Mouse (Mus musculus) kidney, adult 2 months (tissue): ENCODE data around the gene Gm45902. TPM values are rescaled to one million over a fixed set of nuclear protein-coding genes. Genes with fewer than 3 reads are reported as not detected.

Experiments
- DNase-seq: peaks from one replicate; pipeline ENCODE4 v3.0.0; 2021
- H3K27ac ChIP-seq: fragments of 200-500 bp; 2 replicates; pipeline ENCODE4 v1.5.1; 2012; ENCODE audit warnings: low read depth, low read length, control low read depth, inconsistent platforms; ENCODE audit not compliant: insufficient read depth
- H3K27me3 ChIP-seq: fragments of 200-500 bp; replicated peaks from 2 replicates; pipeline ENCODE4 v1.6.1; 2012; ENCODE audit warnings: mild to moderate bottlenecking, moderate library complexity, low read length, inconsistent platforms; ENCODE audit not compliant: control insufficient read depth, insufficient read depth
- H3K36me3 ChIP-seq: fragments of 200-500 bp; 2 replicates; pipeline ENCODE4 v1.6.1; 2012; ENCODE audit warnings: mild to moderate bottlenecking, moderate library complexity, low read length, inconsistent platforms; ENCODE audit not compliant: control insufficient read depth, insufficient read depth
- H3K4me1 ChIP-seq: fragments of 200-500 bp; 2 replicates; pipeline ENCODE4 v1.6.1; 2011; ENCODE audit warnings: low read length; ENCODE audit not compliant: control insufficient read depth, insufficient read depth
- H3K4me3 ChIP-seq: fragments of 200-500 bp; 2 replicates; pipeline ENCODE4 v1.5.1; 2011; ENCODE audit warnings: mild to moderate bottlenecking, low read depth, low read length, control low read depth; ENCODE audit not compliant: insufficient read depth
- CTCF ChIP-seq: fragments of 200-500 bp; conservative IDR thresholded peaks from 2 replicates; pipeline ENCODE4 v1.5.1; 2011; ENCODE audit warnings: low read depth, mild to moderate bottlenecking, control low read depth, low read length, moderate library complexity, mixed read lengths; ENCODE audit not compliant: insufficient read depth, insufficient read length
- POLR2A ChIP-seq: fragments of 200-500 bp; IDR thresholded peaks from one replicate; pipeline ENCODE4 v1.6.1; 2011; ENCODE audit warnings: low read depth, low read length, control low read depth
- WGBS: fragments of 180-500 bp; shearing (Covaris S2); methylation state at CpG from one replicate; pipeline ENCODE4 v1.1.7; 2018; 5-methylcytosine and 5-hydroxymethylcytosine counted together
- polyA plus RNA-seq: library from polyadenylated mRNA; depleted of rRNA; stranded (reverse); fragments of >200 nt; gene quantifications from 2 replicates; pipeline ENCODE4 v1.2.3, GENCODE M21; 2012; rRNA removed

Gene Gm45902
- polyA plus RNA-seq, 1 experiment = 0.72 TPM

GRCm38 (mm10) chr2:3474861-3475283 lies 37.7 kb downstream of the Gm45902 start, which contains the start of gene Suv39h2:
Suv39h2 (minus strand) TSS chr2:3475031.
- Histone ChIP-seq H3K27ac (peak within 1 kb of the TSS; percentile 69), H3K4me1 (peaks cover 4% of the 10 kb centered on the region; the same call in 1 of the 2 replicates), H3K4me3 (peak within 1 kb of the TSS; percentile 91), H3K27me3 (no peaks in the 10 kb centered on the region), H3K36me3 (no peaks in the 10 kb centered on the region)
- TF ChIP-seq CTCF (no peak), POLR2A (no peak)
- peak; percentile 98 for DNase-seq
- under 1% methylated on average over 42 of the region's 42 CpGs for WGBS

DNA sequence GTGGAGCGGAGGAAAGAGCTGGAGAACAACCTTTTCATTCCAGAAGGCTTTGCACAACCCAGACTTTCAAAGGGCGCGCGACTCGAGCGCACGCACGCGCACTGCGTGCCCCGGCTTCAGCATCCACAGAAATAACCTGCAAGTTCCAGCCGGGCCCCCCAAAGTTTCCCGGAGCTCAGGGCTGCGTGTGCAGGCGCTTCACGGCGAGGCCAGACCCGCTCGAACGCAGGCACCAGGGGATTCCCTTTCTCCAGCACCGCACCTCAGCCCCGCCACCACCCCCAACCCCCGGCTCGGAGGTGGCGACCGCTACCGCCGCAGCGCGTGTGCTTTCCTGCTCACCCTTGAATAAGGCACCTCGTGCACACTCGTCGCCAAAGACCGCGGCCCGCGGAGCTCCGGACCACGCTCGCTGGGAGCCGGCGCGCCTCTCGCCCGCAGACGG lies 38.2 kb downstream of the Gm45902 start:
- H3K4me3 ChIP-seq = peak overlapping the region; percentile 91
- peak; percentile 62 for DNase-seq
- H3K36me3 ChIP-seq = no peaks in the 10 kb centered on the region
- under 1% methylated on average over 46 of the region's 46 CpGs for WGBS
- peaks cover 4% of the 10 kb centered on the region; the same call in 1 of the 2 replicates for H3K4me1 ChIP-seq
- TF ChIP-seq POLR2A = no peak
- no peak for TF ChIP-seq CTCF
- H3K27me3 ChIP-seq = no peaks in the 10 kb centered on the region
- H3K27ac ChIP-seq = no peak overlapping the region

DNA sequence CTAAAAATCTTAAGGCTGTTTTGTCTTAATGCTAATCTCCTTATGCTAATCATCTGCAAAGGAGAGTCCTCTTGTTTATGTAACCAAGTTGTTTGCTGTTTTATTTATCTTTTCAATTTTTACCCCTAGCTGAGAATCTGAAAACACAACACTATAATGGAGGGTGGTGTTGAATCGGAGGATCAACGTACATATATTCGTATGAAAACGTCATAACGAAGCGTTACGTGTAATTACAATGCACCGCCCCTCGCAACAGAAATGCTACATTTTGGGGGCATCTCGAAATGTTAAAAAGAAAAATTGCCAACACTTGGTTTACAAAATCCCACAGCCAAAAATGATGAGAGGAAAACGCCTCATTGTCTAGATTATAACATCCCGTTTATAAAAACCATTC lies 38.7 kb downstream of the Gm45902 start:
- Histone ChIP-seq H3K4me1 (peaks cover 4% of the 10 kb centered on the region; the same call in 1 of the 2 replicates), H3K27me3 (no peaks in the 10 kb centered on the region), H3K4me3 (peak overlapping the region; percentile 91), H3K36me3 (no peaks in the 10 kb centered on the region), H3K27ac (no peak overlapping the region)
- 2% methylated on average over 12 of the region's 12 CpGs for WGBS
- TF ChIP-seq POLR2A (no peak), CTCF (no peak)
- DNase-seq = no peak

DNA sequence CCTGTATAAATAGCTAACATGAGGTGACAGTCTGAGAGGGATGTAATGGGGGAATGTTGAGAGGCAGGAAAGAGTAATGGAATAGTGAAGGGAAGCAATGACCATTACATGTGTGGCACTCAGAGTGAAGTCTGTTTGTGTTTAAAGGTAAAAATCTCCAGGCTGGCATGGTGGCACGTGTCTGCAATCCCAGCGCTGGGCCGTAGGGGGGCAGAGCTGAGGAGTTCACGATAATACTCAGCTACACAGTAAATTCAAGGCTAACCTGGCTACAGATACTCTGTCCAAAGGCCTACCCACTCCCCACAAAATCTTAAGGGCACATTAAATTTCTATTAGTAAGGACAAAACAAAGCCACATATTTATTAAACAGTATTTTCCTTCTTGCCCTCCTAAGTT lies 56.0 kb downstream of the Gm45902 start:
- H3K36me3 ChIP-seq = peaks cover 1% of the 10 kb centered on the region
- TF ChIP-seq CTCF (no peak), POLR2A (no peak)
- H3K27me3 ChIP-seq = no peaks in the 10 kb centered on the region
- no peak for DNase-seq
- H3K4me1 ChIP-seq = no peaks in the 10 kb centered on the region
- no peak overlapping the region for H3K27ac ChIP-seq
- 87% methylated on average over 4 of the region's 4 CpGs for WGBS
- no peak overlapping the region for H3K4me3 ChIP-seq

Other genes starting within 250 kb of the Gm45902 start
- 5.0 and 5.9 TPM in 2 replicates for gene Nmt2, start 228.6 kb downstream of the Gm45902 start, polyA plus RNA-seq
- 3.6 and 3.7 TPM in 2 replicates for gene Rpp38, start 180.1 kb downstream of the Gm45902 start, polyA plus RNA-seq
- not detected in 2 replicates for gene Acbd7, start 176.6 kb downstream of the Gm45902 start, polyA plus RNA-seq
- gene Olah, start 115.6 kb downstream of the Gm45902 start, polyA plus RNA-seq = not detected in 2 replicates
- 0.17 TPM in 1 of 2 replicates, not detected in the other for gene Meig1, start 90.1 kb downstream of the Gm45902 start, polyA plus RNA-seq
- gene Dclre1c, start 88.7 kb downstream of the Gm45902 start, polyA plus RNA-seq = 2.1 and 2.3 TPM in 2 replicates
- 0.16 and 0.22 TPM in 2 replicates for gene Suv39h2, start 37.8 kb downstream of the Gm45902 start, polyA plus RNA-seq
- 20.1 and 21.6 TPM in 2 replicates for gene Hspa14, start within 50 bp of the Gm45902 start, polyA plus RNA-seq
- 0.53 and 0.64 TPM in 2 replicates for gene Cdnf, start 240 bp upstream of the Gm45902 start, polyA plus RNA-seq
- 54.3 and 56.1 TPM in 2 replicates for gene Fam107b, start 57.7 kb upstream of the Gm45902 start, polyA plus RNA-seq